Mouse (Mus musculus) G1E (cell line): ENCODE results near the gene Plekhm2.

Experiments used
- CTCF ChIP-seq: IDR thresholded peaks from 2 replicates; pipeline ENCODE4 v1.5.1; 2012; ENCODE audit warnings: low read depth, low read length, inconsistent platforms, mixed read lengths
- GATA1 ChIP-seq: IDR thresholded peaks from 2 replicates; pipeline ENCODE4 v1.6.1; 2012; ENCODE audit warnings: borderline replicate concordance, low read length, inconsistent platforms, mixed read lengths
- GATA2 ChIP-seq: IDR thresholded peaks from 2 replicates; pipeline ENCODE4 v1.6.1; 2012; ENCODE audit warnings: low read depth, low read length, inconsistent platforms, borderline replicate concordance
- POLR2AphosphoS5 ChIP-seq: IDR thresholded peaks from 2 replicates; pipeline ENCODE4 v1.6.1; 2012; ENCODE audit warnings: low read depth, low read length, inconsistent platforms; ENCODE audit not compliant: insufficient replicate concordance
- TAL1 ChIP-seq: conservative IDR thresholded peaks from 2 replicates; pipeline ENCODE4 v1.6.1; 2012; ENCODE audit warnings: low read depth, low read length, inconsistent platforms, mixed read lengths

DNA sequence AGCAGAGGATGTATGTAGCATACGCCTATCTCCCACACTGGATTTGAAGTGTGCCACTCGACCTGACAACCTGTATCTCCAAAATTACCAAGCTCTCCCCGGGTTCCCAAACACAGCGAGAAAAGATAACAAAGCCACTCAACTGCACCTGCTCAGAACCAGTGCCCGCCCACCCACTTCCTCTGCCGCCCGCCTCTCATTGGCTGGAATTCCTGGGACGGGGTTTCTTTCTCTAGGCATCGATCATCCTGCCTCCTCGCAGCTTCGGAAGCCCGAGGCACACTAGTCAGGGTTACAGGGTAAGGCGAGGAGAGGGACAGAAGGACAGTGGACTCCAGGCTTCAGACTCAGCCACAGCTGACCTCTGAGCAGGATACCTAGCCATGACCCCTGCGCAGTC is 36.0 kb downstream of the Plekhm2 start:
- no peak for TF ChIP-seq CTCF
- no peak for TF ChIP-seq GATA1
- no peak for TF ChIP-seq POLR2AphosphoS5
- TF ChIP-seq TAL1 = no peak
- no peak for TF ChIP-seq GATA2
